Mouse (Mus musculus): ENCODE data around the gene Carm1.

- TF ChIP-seq CTCF (IDR thresholded peaks at IDR 0.05; ENCODE audit: low read depth, low read length) (no peak), POLR2A (IDR thresholded peaks at IDR 0.05; ENCODE audit: insufficient read depth, low read length) (no peak), EP300 (IDR thresholded peaks at IDR 0.05; ENCODE audit: insufficient read depth, low read depth, low read length) (no peak)
Measured at GRCm38 (mm10) chr9:21539981-21540753, 6.5 kb upstream of the Carm1 start.

All from ES-Bruce4 (cell line).